Mouse (Mus musculus): Measurements from ENCODE around the gene Col19a1. TPM values are rescaled to one million over a fixed set of nuclear protein-coding genes. Genes with fewer than 3 reads are reported as not detected.

Gene Col19a1
- polyA plus RNA-seq, 1 experiment, result 1.2 TPM

DNA sequence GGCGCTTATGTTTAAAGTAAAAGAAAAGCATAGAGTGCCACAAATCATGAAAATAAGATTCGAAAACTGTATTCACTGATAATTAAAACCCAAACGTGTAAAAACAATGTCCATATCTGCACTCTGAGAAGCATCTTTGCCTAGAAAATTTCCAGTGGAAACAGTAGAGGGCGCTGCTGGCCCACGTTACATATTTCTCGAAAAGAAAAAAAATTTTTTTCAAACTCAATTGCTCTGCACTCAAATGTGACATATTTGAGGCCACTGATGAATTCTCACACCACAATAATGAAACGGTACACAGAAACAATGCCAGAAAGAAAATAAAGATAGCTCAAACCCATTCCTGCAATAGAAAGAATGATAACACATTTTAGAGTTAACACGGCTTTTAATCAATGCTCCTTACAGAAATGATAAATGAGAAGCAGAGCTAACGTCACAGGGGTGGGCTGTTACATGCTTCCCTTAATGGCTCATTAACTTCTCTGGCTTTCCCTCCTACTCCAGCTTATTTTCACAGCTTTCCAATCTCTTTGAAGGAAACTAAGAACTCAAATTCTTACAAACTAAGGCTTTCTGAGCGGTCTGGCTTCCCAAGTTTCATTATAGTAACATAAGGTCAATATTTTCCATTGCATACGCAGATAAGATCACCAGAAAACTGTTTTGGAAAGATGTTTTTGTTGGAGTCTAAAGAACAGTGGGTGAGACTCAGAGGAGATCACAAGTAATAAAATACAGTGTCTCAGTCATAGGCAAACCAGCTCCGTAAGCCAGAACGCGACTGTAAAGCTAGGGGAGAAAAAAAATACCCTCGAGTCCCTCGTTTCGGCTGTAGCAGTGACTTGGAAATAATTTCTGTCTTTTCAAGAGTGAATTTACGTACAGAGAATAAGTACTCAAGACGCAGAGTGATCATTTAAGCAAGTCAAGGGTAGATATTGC is 219.4 kb downstream of the Col19a1 start:
- Histone ChIP-seq H3K4me3 (replicated peaks; ENCODE audit: control insufficient read depth, low read depth, low read length) (no peak overlapping the region), H3K27ac (ENCODE audit: control insufficient read depth, insufficient read depth, low read depth, low read length, poor library complexity) (no peak overlapping the region), H3K4me1 (ENCODE audit: control insufficient read depth, insufficient read depth, low read length) (no peaks in the 10 kb centered on the region)
- 50% methylated on average over 19 of the region's 19 CpGs for WGBS
- TF ChIP-seq POLR2A (IDR thresholded peaks at IDR 0.05; ENCODE audit: borderline replicate concordance, control insufficient read depth, low read depth, low read length) (no peak), CTCF (IDR thresholded peaks at IDR 0.05; ENCODE audit: control insufficient read depth, insufficient read depth, low read length) (no peak)

DNA sequence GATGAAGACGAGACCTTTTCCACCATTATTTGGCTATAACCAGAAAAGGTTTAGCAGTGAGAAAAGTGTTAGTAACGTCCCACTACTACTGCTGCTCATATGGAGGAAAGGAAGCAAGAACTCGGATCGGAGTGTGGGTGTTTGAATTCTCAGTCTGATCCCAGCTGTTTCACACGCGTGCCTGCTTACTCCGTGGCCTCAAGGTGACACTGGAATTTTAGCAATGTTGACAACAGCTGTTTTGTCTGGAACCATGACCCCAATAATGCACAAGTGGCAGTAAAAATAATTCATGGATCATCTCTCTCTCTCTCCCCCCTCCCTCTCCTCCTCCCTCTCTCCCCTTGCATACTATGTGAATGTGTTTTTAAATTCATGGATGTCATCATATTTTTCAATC is 222.5 kb downstream of the Col19a1 start:
- no peaks in the 10 kb centered on the region for H3K4me1 ChIP-seq (ENCODE audit: control insufficient read depth, insufficient read depth, low read length)
- WGBS, result 79% methylated on average over 7 of the region's 7 CpGs
- H3K4me3 ChIP-seq (replicated peaks; ENCODE audit: control insufficient read depth, low read depth, low read length), result no peak overlapping the region
- H3K27ac ChIP-seq (ENCODE audit: control insufficient read depth, insufficient read depth, low read depth, low read length, poor library complexity), result no peak overlapping the region
- TF ChIP-seq POLR2A (IDR thresholded peaks at IDR 0.05; ENCODE audit: borderline replicate concordance, control insufficient read depth, low read depth, low read length), result no peak
- TF ChIP-seq CTCF (IDR thresholded peaks at IDR 0.05; ENCODE audit: control insufficient read depth, insufficient read depth, low read length), result no peak

DNA sequence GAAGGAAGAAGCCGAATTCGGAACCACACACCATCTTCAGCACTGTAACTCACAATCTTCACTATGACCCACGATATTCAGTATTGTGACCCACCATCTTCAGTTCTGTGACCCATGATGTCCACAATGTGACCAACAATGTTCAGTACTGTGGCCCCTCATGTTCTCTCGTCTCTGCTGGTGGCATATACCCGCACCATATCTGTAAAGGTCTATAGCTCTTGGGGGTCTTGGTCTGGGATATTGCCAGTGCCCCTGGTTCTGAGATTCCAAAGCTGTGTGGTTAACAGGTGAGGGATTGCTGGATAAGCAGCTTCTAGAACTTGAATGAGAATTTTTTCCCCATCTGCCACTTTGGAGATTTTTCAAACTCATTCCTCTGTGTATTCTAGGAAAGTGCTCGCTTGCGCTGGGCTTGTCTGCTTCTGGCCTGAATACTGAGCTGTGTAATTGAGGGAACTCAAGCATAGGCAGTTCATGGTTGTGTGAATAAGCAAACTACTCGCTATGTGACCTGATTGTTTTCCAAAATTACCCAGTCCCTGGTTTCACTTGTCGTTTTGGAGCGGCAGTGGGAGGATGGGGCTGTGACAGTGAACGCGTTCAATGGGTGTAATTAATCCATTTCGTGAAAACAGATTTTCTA is 225.2 kb downstream of the Col19a1 start:
- Histone ChIP-seq H3K4me1 (ENCODE audit: control insufficient read depth, insufficient read depth, low read length) (no peaks in the 10 kb centered on the region), H3K4me3 (replicated peaks; ENCODE audit: control insufficient read depth, low read depth, low read length) (no peak overlapping the region), H3K27ac (ENCODE audit: control insufficient read depth, insufficient read depth, low read depth, low read length, poor library complexity) (no peak overlapping the region)
- TF ChIP-seq POLR2A (IDR thresholded peaks at IDR 0.05; ENCODE audit: borderline replicate concordance, control insufficient read depth, low read depth, low read length), result no peak
- TF ChIP-seq CTCF (IDR thresholded peaks at IDR 0.05; ENCODE audit: control insufficient read depth, insufficient read depth, low read length), result no peak
- WGBS, result 86% methylated on average over 13 of the region's 13 CpGs

DNA sequence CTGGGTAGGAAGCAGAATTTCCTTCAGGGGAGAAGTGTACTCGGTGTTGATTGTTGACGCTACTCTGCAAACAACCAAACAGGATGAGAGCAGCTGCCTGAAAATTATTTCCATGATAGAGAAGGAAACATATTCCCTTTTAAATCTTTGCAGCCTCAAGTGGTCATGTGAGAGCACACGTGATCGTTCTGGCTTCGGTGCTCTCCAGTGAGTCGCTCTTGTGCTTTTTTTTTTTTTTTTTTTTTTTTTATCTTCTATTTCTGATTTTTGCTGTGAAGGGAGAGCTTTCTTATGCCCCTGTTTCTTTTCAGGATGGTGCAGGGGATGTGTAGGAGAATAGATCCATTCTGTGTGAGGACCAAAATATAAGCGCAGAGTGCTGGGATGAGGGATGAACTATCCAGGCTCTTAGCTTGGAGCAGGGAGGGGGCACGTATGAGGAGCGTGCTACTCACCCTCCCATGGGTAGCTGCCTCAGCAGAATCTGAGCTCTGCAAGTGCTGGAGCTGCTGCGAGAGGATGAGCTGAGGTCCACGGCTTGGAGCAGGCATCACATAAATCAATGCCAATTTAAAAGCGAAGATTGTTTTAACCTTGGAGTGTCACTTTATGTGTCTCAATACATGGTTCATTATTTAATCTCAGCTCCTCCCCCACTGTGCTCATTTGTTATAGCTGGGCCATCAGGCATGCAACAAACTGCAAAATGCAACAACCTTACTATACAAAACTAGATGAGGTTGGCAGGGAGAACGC is 237.6 kb downstream of the Col19a1 start:
- Histone ChIP-seq H3K4me1 (ENCODE audit: control insufficient read depth, insufficient read depth, low read length) (no peaks in the 10 kb centered on the region), H3K27ac (ENCODE audit: control insufficient read depth, insufficient read depth, low read depth, low read length, poor library complexity) (no peak overlapping the region), H3K4me3 (replicated peaks; ENCODE audit: control insufficient read depth, low read depth, low read length) (no peak overlapping the region)
- no peak for TF ChIP-seq POLR2A (IDR thresholded peaks at IDR 0.05; ENCODE audit: borderline replicate concordance, control insufficient read depth, low read depth, low read length)
- TF ChIP-seq CTCF (IDR thresholded peaks at IDR 0.05; ENCODE audit: control insufficient read depth, insufficient read depth, low read length), result no peak
- 76% methylated on average over 13 of the region's 13 CpGs for WGBS

DNA sequence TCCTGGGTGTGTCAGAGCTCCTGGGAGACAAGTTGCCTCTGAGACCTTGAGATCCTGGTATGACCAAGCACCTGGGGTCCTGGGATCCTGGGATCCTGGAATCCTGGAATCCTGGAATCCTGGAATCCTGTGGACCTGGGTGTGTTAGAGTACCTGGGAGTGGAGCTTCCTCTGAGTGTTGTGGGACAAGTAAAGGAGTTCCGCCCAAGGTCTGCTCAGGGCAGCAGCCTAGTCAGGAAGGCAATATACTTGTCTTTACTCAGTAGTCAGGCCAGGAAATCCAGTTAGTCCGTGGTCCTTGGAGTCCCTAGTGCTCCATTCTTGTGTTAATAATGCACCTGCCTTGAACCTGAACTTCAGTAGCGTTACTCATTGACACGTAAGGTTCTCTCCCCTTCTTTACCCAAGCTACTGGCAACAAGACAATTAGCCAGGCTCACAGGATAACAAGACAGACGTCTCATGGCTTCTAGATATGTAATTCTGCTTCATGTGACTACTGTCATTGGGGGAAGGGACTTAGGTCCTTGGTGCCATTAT is 239.6 kb downstream of the Col19a1 start:
- Histone ChIP-seq H3K27ac (ENCODE audit: control insufficient read depth, insufficient read depth, low read depth, low read length, poor library complexity) (no peak overlapping the region), H3K4me1 (ENCODE audit: control insufficient read depth, insufficient read depth, low read length) (no peaks in the 10 kb centered on the region)
- WGBS, result 62% methylated on average over 5 of the region's 5 CpGs

DNA sequence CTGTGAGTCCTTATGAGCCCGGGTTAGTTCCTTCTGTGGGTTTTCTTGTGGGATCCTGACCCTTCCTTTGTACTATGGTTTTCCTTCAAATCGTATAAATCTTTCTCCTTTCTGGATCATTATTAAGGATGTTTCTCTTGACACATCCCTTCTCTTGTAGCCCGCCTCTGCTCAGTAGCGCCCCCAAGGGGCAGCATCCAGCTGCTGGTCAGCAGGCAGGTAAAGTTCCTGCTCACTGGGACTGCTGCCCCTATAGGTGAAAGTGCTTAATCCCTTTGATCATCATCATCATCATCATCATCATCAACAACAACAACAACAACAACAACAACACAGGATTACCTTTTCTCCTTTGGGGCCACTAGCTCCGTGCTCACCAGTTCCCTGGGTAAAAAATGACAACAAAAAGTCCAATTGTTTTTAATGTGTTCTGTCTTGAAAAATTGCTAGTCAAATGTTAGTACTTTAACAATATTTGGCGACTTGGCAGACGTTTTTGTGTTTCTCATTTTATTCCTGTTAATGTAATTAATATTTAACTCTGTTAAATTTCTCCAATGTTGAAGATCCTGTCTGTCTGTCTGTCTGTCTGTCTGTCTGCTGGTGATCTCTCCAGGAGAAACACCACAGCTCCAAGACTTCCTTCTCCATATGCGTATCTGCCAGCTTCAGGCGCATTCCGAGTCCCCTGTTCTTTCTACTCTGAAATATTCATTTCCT is 249.6 kb downstream of the Col19a1 start:
- TF ChIP-seq CTCF (IDR thresholded peaks at IDR 0.05; ENCODE audit: control insufficient read depth, insufficient read depth, low read length) (no peak), POLR2A (IDR thresholded peaks at IDR 0.05; ENCODE audit: borderline replicate concordance, control insufficient read depth, low read depth, low read length) (no peak)
- 71% methylated on average over 10 of the region's 10 CpGs for WGBS
- Histone ChIP-seq H3K4me3 (replicated peaks; ENCODE audit: control insufficient read depth, low read depth, low read length) (no peak overlapping the region), H3K4me1 (ENCODE audit: control insufficient read depth, insufficient read depth, low read length) (no peaks in the 10 kb centered on the region), H3K27ac (ENCODE audit: control insufficient read depth, insufficient read depth, low read depth, low read length, poor library complexity) (no peak overlapping the region)

More for the DNA sequence above, 239.6 kb downstream of the Col19a1 start:
- TF ChIP-seq POLR2A (IDR thresholded peaks at IDR 0.05; ENCODE audit: borderline replicate concordance, control insufficient read depth, low read depth, low read length) (no peak), CTCF (IDR thresholded peaks at IDR 0.05; ENCODE audit: control insufficient read depth, insufficient read depth, low read length) (no peak)
- H3K4me3 ChIP-seq (replicated peaks; ENCODE audit: control insufficient read depth, low read depth, low read length), result no peak overlapping the region

DNA sequence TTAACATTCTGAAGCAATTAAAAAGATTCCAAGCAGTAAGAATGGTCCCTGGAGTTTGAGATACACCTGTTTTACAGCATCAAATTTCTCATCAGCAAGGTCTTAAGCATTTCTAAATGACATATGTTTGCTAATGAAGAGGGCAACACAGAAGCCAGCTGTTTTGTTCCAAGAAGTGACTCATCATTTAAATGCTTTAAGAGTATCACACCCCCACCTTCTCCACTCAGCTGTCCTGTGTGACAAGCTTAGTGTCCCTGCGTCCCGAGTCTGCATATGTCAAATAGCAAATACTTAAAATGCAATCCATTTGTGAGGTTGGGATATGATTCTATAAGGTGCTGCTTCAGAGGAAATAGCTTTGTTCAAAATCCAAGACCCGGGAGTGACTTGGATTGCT is 251.2 kb downstream of the Col19a1 start:
- TF ChIP-seq CTCF (IDR thresholded peaks at IDR 0.05; ENCODE audit: control insufficient read depth, insufficient read depth, low read length), result no peak
- TF ChIP-seq POLR2A (IDR thresholded peaks at IDR 0.05; ENCODE audit: borderline replicate concordance, control insufficient read depth, low read depth, low read length), result no peak
- no peaks in the 10 kb centered on the region for H3K4me1 ChIP-seq (ENCODE audit: control insufficient read depth, insufficient read depth, low read length)

More for the DNA sequence above, 251.2 kb downstream of the Col19a1 start:
- 80% methylated on average over 3 of the region's 3 CpGs for WGBS
- Histone ChIP-seq H3K4me3 (replicated peaks; ENCODE audit: control insufficient read depth, low read depth, low read length) (no peak overlapping the region), H3K27ac (ENCODE audit: control insufficient read depth, insufficient read depth, low read depth, low read length, poor library complexity) (no peak overlapping the region)
